Mouse (Mus musculus) cerebellum, adult 2 months (tissue): ENCODE measurements around the gene Txndc11. TPM values are rescaled to one million over a fixed set of nuclear protein-coding genes. Genes with fewer than 3 reads are reported as not detected.

ENCODE experiments used
- DNase-seq, 2 experiments: peaks; one replicate each; pipeline ENCODE4 v3.0.0; 2021
- H3K27ac ChIP-seq: fragments of 200-500 bp; 2 replicates; pipeline ENCODE4 v1.5.1; 2012; ENCODE audit warnings: low read length, control low read depth, inconsistent platforms; ENCODE audit not compliant: insufficient read depth
- H3K27me3 ChIP-seq: fragments of 200-500 bp; 2 replicates; pipeline ENCODE4 v1.6.1; 2012; ENCODE audit warnings: inconsistent platforms, mild to moderate bottlenecking, low read length, moderate library complexity; ENCODE audit not compliant: control insufficient read depth, insufficient read depth
- H3K4me1 ChIP-seq: fragments of 200-500 bp; 2 replicates; pipeline ENCODE4 v1.6.1; 2011; ENCODE audit warnings: low read length; ENCODE audit not compliant: control insufficient read depth, insufficient read depth
- H3K4me3 ChIP-seq: fragments of 200-500 bp; replicated peaks from 2 replicates; pipeline ENCODE3; 2011; ENCODE audit warnings: mild to moderate bottlenecking, low read depth, low read length, control low read depth; ENCODE audit not compliant: insufficient read depth
- CTCF ChIP-seq: fragments of 200-500 bp; IDR thresholded peaks from 2 replicates; pipeline ENCODE4 v1.5.1; 2011; ENCODE audit warnings: low read depth, mild to moderate bottlenecking, control low read depth, low read length, moderate library complexity, borderline replicate concordance; ENCODE audit not compliant: insufficient read depth
- POLR2A ChIP-seq: fragments of 200-500 bp; IDR thresholded peaks from 2 replicates; pipeline ENCODE4 v1.6.1; 2011; ENCODE audit warnings: low read length, control low read depth, borderline replicate concordance; ENCODE audit not compliant: insufficient read depth
- WGBS: fragments of 180-500 bp; shearing (Covaris S2); methylation state at CpG from one replicate; pipeline ENCODE4 v1.1.7; 2018; 5-methylcytosine and 5-hydroxymethylcytosine counted together
- polyA plus RNA-seq: library from polyadenylated mRNA; depleted of rRNA; stranded (reverse); fragments of >200 nt; gene quantifications from 2 replicates; pipeline ENCODE4 v1.2.3, GENCODE M21; 2012

Gene Txndc11
- polyA plus RNA-seq, 1 experiment: 34.5 TPM

- Histone ChIP-seq H3K27ac (no peak overlapping the region), H3K27me3 (no peaks in the 10 kb centered on the region), H3K4me1 (peaks cover 12% of the 10 kb centered on the region), H3K4me3 (no peak overlapping the region)
- no peak for DNase-seq
- TF ChIP-seq POLR2A: no peak
- no peak for TF ChIP-seq CTCF
- 85% methylated on average over 9 of the region's 9 CpGs for WGBS
Observed at GRCm38 (mm10) chr16:11077601-11078201, 56.7 kb downstream of the Txndc11 start.

- Histone ChIP-seq H3K27me3 (no peaks in the 10 kb centered on the region), H3K4me1 (peaks cover 54% of the 10 kb centered on the region), H3K27ac (no peak overlapping the region), H3K4me3 (no peak overlapping the region)
- 40% methylated on average over 6 of the region's 6 CpGs for WGBS
- peak; percentile 54 to 67 for DNase-seq
- no peak for TF ChIP-seq POLR2A
- no peak for TF ChIP-seq CTCF
Observed at GRCm38 (mm10) chr16:11073060-11073459, 61.4 kb downstream of the Txndc11 start.

GRCm38 (mm10) chr16:11072454-11072853, 62.0 kb downstream of the Txndc11 start:
- TF ChIP-seq CTCF: no peak
- no peak for TF ChIP-seq POLR2A

GRCm38 (mm10) chr16:11071887-11072286, 62.6 kb downstream of the Txndc11 start:
- 66% methylated on average over 4 of the region's 4 CpGs for WGBS
- Histone ChIP-seq H3K4me3 (no peak overlapping the region), H3K27me3 (no peaks in the 10 kb centered on the region), H3K4me1 (peaks cover 54% of the 10 kb centered on the region), H3K27ac (peak overlapping the region; percentile 30)
- no peak for DNase-seq
- TF ChIP-seq CTCF: no peak
- no peak for TF ChIP-seq POLR2A

More at GRCm38 (mm10) chr16:11072454-11072853, 62.0 kb downstream of the Txndc11 start:
- H3K4me3 ChIP-seq: no peak overlapping the region
- peaks cover 54% of the 10 kb centered on the region for H3K4me1 ChIP-seq
- DNase-seq: peak; percentile 29 to 38
- 0 out of 2 replicates have a peak overlapping the region, but pooled peaks have one; percentile 3 for H3K27ac ChIP-seq
- no peaks in the 10 kb centered on the region for H3K27me3 ChIP-seq
- WGBS: 61% methylated on average over 8 of the region's 8 CpGs

- WGBS: 4% methylated on average over 5 of the region's 5 CpGs
- peak overlapping the region; percentile 30 for H3K27ac ChIP-seq
Observed at GRCm38 (mm10) chr16:11071176-11071575, 63.3 kb downstream of the Txndc11 start.

GRCm38 (mm10) chr16:11069710-11070420, 64.6 kb downstream of the Txndc11 start:
- DNase-seq: peak in 1 of 2 experiments; percentile 42
- peaks cover 54% of the 10 kb centered on the region for H3K4me1 ChIP-seq
- 57% methylated on average over 7 of the region's 7 CpGs for WGBS
- H3K4me3 ChIP-seq: no peak overlapping the region
- TF ChIP-seq CTCF (no peak), POLR2A (no peak)
- no peaks in the 10 kb centered on the region for H3K27me3 ChIP-seq
- peak overlapping the region; percentile 66 for H3K27ac ChIP-seq

More at GRCm38 (mm10) chr16:11071176-11071575, 63.3 kb downstream of the Txndc11 start:
- peak; percentile 88 to 93 for DNase-seq
- Histone ChIP-seq H3K27me3 (no peaks in the 10 kb centered on the region), H3K4me3 (no peak overlapping the region), H3K4me1 (peaks cover 54% of the 10 kb centered on the region)
- no peak for TF ChIP-seq POLR2A
- peak; percentile 33; the same call in 1 of the 2 replicates for TF ChIP-seq CTCF

GRCm38 (mm10) chr16:11069271-11069670, 65.2 kb downstream of the Txndc11 start:
- WGBS: 37% methylated on average over 6 of the region's 6 CpGs
- no peaks in the 10 kb centered on the region for H3K27me3 ChIP-seq
- no peak for DNase-seq
- no peak overlapping the region for H3K27ac ChIP-seq
- H3K4me3 ChIP-seq: no peak overlapping the region
- no peak for TF ChIP-seq CTCF
- TF ChIP-seq POLR2A: no peak
- peaks cover 54% of the 10 kb centered on the region for H3K4me1 ChIP-seq

- no peak for DNase-seq
- no peak for TF ChIP-seq CTCF
- no peak for TF ChIP-seq POLR2A
Observed at GRCm38 (mm10) chr16:11068666-11069065, 65.8 kb downstream of the Txndc11 start.

More at GRCm38 (mm10) chr16:11068666-11069065, 65.8 kb downstream of the Txndc11 start:
- no peaks in the 10 kb centered on the region for H3K27me3 ChIP-seq
- H3K4me3 ChIP-seq: no peak overlapping the region
- H3K4me1 ChIP-seq: peaks cover 49% of the 10 kb centered on the region
- H3K27ac ChIP-seq: no peak overlapping the region
- WGBS: 94% methylated on average over 3 of the region's 3 CpGs
